Mouse (Mus musculus): ENCODE data around the gene Gm20538.

GRCm38 (mm10) chr19:44552731-44553130 is at the start of gene Gm20538:
- TF ChIP-seq CTCF (IDR thresholded peaks at IDR 0.05; ENCODE audit: low read depth, low read length), result no peak
- no peak for TF ChIP-seq TAL1 (conservative IDR thresholded peaks at IDR 0.05; ENCODE audit: low read depth, low read length)
